Mouse (Mus musculus): Measurements from ENCODE around the gene Ssh1. TPM values are rescaled to one million over a fixed set of nuclear protein-coding genes. Genes with fewer than 3 reads are reported as not detected.
A peak's percentile ranks its signal among the peaks of the same experiment; 100 is the strongest.

Ssh1 gene
- total RNA-seq, 2 experiments from 2014 or later: 4.7 to 10.2 TPM

GRCm38 (mm10) chr5:113993031-113993486 is 635 bp downstream of the Ssh1 start:
- peak; percentile 23 for ATAC-seq (ENCODE audit: poor library complexity, severe bottlenecking)

DNA sequence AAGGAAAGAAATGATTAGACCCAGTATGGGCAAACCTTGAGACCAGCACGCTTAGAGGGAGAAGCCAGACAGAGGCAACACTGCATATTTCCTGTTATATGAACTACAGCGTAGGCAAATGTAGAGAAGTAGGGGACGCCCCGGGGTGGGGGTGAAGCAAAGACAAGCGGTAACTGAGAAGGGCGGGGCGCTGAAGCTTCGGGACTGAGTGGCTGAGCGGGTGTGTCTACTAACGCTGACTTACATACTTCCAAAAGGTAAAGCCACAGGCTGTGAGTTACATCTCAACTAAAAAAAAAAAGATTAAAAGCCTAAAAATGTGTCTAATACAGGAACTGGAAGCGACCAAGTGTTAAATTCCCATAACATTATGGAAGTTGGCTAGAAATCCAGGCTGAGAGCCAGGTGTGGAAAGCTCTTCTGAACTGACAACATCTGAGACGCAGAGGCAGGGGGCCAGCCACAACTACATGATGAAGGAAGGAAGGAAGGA is 1.3 kb downstream of the Ssh1 start:
- peak; percentile 86 for ATAC-seq (ENCODE audit: poor library complexity, severe bottlenecking)

DNA sequence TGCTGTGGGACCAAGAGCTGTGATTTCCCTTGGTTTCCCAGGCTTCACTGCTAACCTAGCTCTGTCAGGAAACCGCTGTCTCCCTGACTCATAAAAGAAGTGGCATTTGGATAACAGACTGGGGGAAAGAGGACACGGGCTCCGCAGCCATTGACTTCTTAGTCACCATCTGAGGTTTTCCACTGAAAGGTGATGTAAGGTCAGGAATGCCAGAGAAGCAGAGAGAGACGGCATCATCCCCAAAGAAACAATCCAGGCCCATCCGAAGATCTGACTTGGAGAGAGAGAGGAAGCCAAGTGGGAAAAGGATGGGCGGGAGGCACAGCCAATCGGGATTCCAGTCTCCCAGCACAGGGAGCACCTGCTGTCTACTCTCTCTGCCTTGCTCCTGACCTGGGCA is 2.6 kb downstream of the Ssh1 start:
- no peak for ATAC-seq (ENCODE audit: poor library complexity, severe bottlenecking)

- no peak for ATAC-seq (ENCODE audit: poor library complexity, severe bottlenecking)
Measured at GRCm38 (mm10) chr5:113990593-113990992, 3.1 kb downstream of the Ssh1 start.

DNA sequence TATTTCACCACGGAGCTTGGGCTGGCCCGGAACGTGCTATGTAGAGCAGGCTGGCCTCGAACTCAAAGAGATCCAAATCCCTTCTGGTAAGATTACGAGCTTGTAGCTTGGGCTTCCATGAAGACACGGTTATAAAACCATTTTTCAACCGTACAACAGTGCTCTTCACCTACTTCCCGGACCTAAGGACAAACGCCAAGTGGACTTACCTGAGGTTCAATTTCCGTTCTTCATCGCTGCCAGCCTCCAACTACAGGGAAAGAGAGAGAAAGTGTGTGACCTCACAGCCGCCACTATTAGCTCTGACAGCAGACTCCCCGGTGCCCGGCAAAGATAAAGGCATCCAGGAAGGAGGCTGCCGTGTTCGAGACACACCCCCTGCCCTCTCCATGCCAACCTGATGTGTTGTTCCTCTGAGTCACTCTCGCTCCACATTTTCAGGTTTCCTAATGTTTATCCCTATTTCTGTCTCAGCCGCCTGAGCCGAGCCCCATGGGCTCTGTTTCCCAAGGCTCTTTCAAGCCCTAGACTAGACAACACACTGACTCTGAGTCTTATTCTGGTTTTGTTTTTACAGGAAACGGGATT is 4.2 kb downstream of the Ssh1 start:
- no peak for ATAC-seq (ENCODE audit: poor library complexity, severe bottlenecking)

DNA sequence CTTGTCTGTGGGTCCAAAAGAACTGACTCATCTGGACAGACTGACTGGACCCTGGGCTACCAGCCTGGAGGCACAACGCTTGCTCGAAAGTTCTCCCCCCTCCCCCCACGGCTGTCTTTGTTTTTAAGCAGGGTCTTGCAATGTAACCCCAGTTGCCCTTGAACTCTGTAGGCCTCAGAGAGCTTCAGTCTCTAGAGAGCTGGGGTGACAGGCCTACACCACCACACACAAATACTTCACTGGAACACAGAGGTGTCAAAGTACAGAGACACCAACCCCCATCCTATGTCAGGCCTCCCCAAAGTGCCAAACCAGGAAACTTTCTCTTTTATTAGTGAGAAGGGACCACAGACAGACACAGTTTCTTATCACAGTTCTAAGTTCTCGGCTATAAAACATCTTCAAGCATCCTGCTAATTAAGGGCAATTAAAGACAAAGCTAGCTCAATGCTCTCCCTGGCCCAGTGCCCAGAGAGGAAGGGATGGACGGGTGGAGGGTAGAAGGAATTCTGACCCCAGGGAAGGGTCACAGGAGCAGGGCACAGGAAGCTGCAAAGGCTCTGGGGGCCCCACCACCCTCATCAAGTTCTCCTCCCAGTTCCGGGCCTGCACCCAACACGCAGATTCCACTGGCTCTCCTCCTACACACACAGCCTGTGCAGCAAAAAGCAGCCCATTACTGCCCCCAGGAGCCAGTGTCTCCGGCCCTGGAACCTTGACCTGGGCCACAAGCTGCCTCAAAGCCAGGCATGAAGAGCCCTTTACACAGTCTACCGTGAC is 7.3 kb downstream of the Ssh1 start:
- no peak for ATAC-seq (ENCODE audit: poor library complexity, severe bottlenecking)

DNA sequence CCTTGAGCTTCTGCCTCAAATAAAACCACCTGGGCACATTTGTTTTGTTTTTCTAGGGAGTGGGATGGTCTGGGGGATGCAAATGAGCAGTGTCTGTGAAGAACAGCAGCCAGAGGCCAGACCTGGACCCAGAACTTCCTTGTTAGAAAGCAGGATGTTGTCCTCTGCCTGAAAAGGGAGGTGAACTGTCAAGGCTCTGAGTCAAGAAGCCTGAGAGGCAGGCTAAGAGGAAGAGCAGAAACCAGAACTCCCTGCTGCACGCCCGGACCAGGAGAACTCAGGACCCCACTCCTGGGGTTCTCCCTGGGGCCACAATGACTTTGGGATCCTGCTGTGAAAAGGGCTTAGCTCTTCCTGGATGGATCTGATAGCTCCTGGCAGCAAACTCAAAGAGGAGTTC is 8.0 kb downstream of the Ssh1 start:
- no peak for ATAC-seq (ENCODE audit: poor library complexity, severe bottlenecking)

GRCm38 (mm10) chr5:113984025-113984740 is 9.5 kb downstream of the Ssh1 start:
- ATAC-seq (ENCODE audit: poor library complexity, severe bottlenecking): 0 out of 2 replicates have a peak, but pooled peaks have one; percentile 31

- ATAC-seq (ENCODE audit: poor library complexity, severe bottlenecking): no peak
Measured at GRCm38 (mm10) chr5:113983541-113983940, 10.2 kb downstream of the Ssh1 start.

- ATAC-seq (ENCODE audit: poor library complexity, severe bottlenecking): no peak
Measured at GRCm38 (mm10) chr5:113981843-113982242, 11.9 kb downstream of the Ssh1 start.

DNA sequence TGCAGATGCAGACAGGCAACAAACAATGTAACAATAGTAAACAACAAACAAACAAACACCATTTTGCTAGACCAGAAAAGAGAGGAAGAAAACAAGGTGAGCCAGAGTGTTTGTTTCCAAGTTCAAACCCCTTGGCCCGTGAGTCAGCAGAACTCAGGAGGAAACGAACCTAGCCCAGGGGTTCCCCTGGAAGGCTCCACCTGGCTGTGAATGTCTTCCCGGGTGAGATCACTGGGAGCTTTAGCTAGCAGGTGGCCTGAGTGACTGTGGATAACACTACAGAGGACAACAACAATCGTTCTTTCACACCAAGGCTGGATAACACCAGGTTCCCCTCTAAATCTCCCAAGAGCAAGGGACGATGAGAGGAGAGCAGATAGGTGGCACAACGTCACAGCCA is 12.5 kb downstream of the Ssh1 start:
- no peak for ATAC-seq (ENCODE audit: poor library complexity, severe bottlenecking)

- ATAC-seq (ENCODE audit: poor library complexity, severe bottlenecking): no peak
Measured at GRCm38 (mm10) chr5:113980511-113980910, 13.2 kb downstream of the Ssh1 start.

- peak; percentile 26; the same call in 1 of the 2 replicates for ATAC-seq (ENCODE audit: poor library complexity, severe bottlenecking)
Measured at GRCm38 (mm10) chr5:113977309-113977708, 16.4 kb downstream of the Ssh1 start.

GRCm38 (mm10) chr5:113976597-113976996 is 17.1 kb downstream of the Ssh1 start:
- ATAC-seq (ENCODE audit: poor library complexity, severe bottlenecking): no peak

- no peak for ATAC-seq (ENCODE audit: poor library complexity, severe bottlenecking)
Measured at GRCm38 (mm10) chr5:113975538-113976215, 18.0 kb downstream of the Ssh1 start.

DNA sequence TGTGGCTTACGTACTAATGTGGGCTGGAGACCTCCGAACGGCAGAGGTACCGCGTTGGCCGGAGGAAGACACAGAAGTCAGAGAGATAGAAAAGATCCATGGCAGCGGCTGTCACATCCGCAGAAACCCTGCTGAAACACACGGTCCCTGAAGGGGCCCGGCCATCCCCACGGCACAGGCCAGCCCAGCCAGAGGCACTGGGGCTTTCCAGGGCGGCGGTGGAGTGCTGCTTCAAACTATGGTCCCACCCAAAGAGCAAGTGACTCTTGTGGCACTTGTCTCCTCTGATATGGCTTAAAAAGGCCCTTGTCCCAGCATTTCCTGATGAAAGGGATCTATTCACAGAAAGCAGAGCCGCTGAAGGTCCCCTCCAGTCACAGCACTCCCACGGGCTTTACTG is 19.1 kb downstream of the Ssh1 start:
- no peak for ATAC-seq (ENCODE audit: poor library complexity, severe bottlenecking)

DNA sequence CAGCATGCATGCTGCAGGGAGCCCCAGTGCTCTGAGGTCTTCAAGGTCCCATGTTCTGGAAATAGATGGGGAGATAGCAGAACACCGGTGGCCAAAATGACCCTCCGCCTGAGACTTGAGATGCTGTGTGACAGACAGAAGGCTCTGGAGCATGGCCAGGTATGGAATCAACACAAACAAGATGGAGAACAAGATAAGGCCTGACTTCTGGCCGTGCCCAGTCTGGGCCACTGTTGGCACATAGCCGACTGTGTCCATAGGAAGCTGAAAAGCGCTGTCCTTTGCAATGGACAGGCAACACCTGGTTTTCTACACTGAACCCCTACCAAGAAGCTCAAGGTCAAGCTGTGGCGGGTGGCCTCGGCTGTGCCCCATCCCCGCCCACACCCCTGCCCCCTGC is 19.9 kb downstream of the Ssh1 start:
- no peak for ATAC-seq (ENCODE audit: poor library complexity, severe bottlenecking)

GRCm38 (mm10) chr5:113972589-113973515 is 20.8 kb downstream of the Ssh1 start:
- peak; percentile 46; the same call in 1 of the 2 replicates for ATAC-seq (ENCODE audit: poor library complexity, severe bottlenecking)

DNA sequence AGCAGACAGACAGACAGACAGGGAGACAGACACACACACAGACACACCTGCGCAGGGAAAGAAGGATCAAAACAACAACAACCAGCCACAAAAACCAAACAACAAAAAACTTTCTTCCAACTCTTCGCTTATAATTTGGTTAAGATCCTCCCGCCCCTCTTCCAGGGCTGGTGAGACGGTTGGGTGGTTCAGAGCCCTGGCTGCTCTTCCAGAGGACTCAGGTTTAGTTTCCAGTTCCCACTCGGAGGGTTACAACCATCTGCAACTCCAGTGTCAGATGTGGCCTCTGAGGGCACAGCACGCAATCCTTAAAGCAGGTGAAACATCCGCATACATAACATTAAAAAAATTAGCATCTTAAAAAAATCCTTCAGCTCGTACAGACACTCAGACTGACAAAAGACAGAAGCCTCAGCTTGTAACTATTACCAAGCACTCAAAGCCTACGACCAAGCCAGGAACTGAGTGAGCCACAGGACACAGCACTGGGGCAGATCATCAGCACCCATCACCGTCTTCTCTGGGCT is 22.2 kb downstream of the Ssh1 start:
- no peak for ATAC-seq (ENCODE audit: poor library complexity, severe bottlenecking)

GRCm38 (mm10) chr5:113968371-113968770 is 25.3 kb downstream of the Ssh1 start:
- ATAC-seq (ENCODE audit: poor library complexity, severe bottlenecking): no peak

All from megakaryocyte, adult 5-6 weeks (primary cell).